Mouse (Mus musculus) CH12.LX (cell line): ENCODE results near the gene Cep170. TPM values are rescaled to one million over a fixed set of nuclear protein-coding genes. Genes with fewer than 3 reads are reported as not detected.

ENCODE experiments used
- DNase-seq: peaks from one replicate; pipeline ENCODE4 v3.0.0-alpha.2; 2013; ENCODE audit errors: extremely low read depth
- H3K27ac ChIP-seq: 2 replicates; pipeline ENCODE4 v1.5.1; 2012; ENCODE audit warnings: low read depth, mild to moderate bottlenecking, control low read depth, moderate library complexity; ENCODE audit not compliant: insufficient read depth
- H3K27me3 ChIP-seq: replicated peaks from 2 replicates; pipeline ENCODE3; 2012; ENCODE audit warnings: inconsistent platforms
- H3K36me3 ChIP-seq, 2 experiments: replicated peaks in 1 of 2; 2 replicates each; pipeline versions ENCODE3 to v1.6.1; 2012; ENCODE audit warnings: inconsistent platforms in 1 of 2, low read length in 1 of 2, mild to moderate bottlenecking in 1 of 2, mixed read lengths in 1 of 2, moderate library complexity in 1 of 2; ENCODE audit not compliant: control insufficient read depth in 1 of 2, insufficient read depth in 1 of 2
- H3K4me1 ChIP-seq, 2 experiments: 2 replicates each; pipeline ENCODE4 v1.6.1; 2012; ENCODE audit warnings: inconsistent platforms in 1 of 2, moderate library complexity in 1 of 2; ENCODE audit not compliant: insufficient read depth in 2 of 2, control insufficient read depth in 1 of 2
- H3K4me2 ChIP-seq: 2 replicates; pipeline ENCODE4 v1.6.1; 2012; ENCODE audit warnings: low read depth, mild to moderate bottlenecking, control low read depth; ENCODE audit not compliant: poor library complexity, insufficient read depth, severe bottlenecking
- H3K4me3 ChIP-seq, 3 experiments: fragments of 150-350 bp in 1 of 3; sonication (generic) in 1 of 3; replicated peaks in 1 of 3; 2 replicates each; pipeline versions ENCODE3 to v1.5.1; 2011 to 2012; ENCODE audit warnings: low read depth in 2 of 3, low read length in 2 of 3, mild to moderate bottlenecking in 2 of 3, moderate library complexity in 2 of 3, control low read depth in 1 of 3, improper control_type of control experiment in 1 of 3, inconsistent platforms in 1 of 3, mixed read lengths in 1 of 3; ENCODE audit not compliant: poor library complexity in 1 of 3
- H3K79me2 ChIP-seq: replicated peaks from 2 replicates; pipeline ENCODE4 v1.6.1; 2012; ENCODE audit warnings: mild to moderate bottlenecking, moderate library complexity; ENCODE audit not compliant: control insufficient read depth, poor library complexity, insufficient read depth, severe bottlenecking; ENCODE audit errors: extremely low read depth
- H3K9ac ChIP-seq: 2 replicates; pipeline ENCODE4 v1.6.1; 2012; ENCODE audit warnings: low read depth, mild to moderate bottlenecking, control low read depth, moderate library complexity; ENCODE audit not compliant: insufficient read depth
- H3K9me3 ChIP-seq: replicated peaks from 2 replicates; pipeline ENCODE3; 2012; ENCODE audit warnings: low read length, inconsistent platforms, mixed read lengths
- BHLHE40 ChIP-seq: IDR thresholded peaks from 2 replicates; pipeline ENCODE4 v1.6.1; 2011; ENCODE audit warnings: mild to moderate bottlenecking, low read depth, low read length, improper control_type of control experiment
- CHD1 ChIP-seq: IDR thresholded peaks from 2 replicates; pipeline ENCODE4 v1.6.1; 2012; ENCODE audit warnings: low read depth, low read length, improper control_type of control experiment, inconsistent platforms
- E2F4 ChIP-seq: IDR thresholded peaks from 2 replicates; pipeline ENCODE4 v1.6.1; 2011; ENCODE audit warnings: low read depth, low read length, improper control_type of control experiment; ENCODE audit not compliant: insufficient replicate concordance
- ELF1 ChIP-seq: IDR thresholded peaks from 2 replicates; pipeline ENCODE4 v1.6.1; 2014; ENCODE audit warnings: low read depth, mild to moderate bottlenecking, inconsistent platforms, low read length, improper control_type of control experiment
- EP300 ChIP-seq: IDR thresholded peaks from 2 replicates; pipeline ENCODE4 v1.6.1; 2011; ENCODE audit warnings: low read length, improper control_type of control experiment
- HCFC1 ChIP-seq: IDR thresholded peaks from 2 replicates; pipeline ENCODE4 v1.6.1; 2012; ENCODE audit warnings: low read depth, mild to moderate bottlenecking, inconsistent platforms, low read length, improper control_type of control experiment
- IRF4 ChIP-seq: IDR thresholded peaks from 2 replicates; pipeline ENCODE4 v1.6.1; 2014; ENCODE audit warnings: low read depth, mild to moderate bottlenecking, inconsistent platforms, low read length, improper control_type of control experiment
- KAT2A ChIP-seq: IDR thresholded peaks from 2 replicates; pipeline ENCODE4 v1.6.1; 2012; ENCODE audit warnings: low read length, improper control_type of control experiment, inconsistent platforms; ENCODE audit not compliant: insufficient replicate concordance
- MAZ ChIP-seq: IDR thresholded peaks from 2 replicates; pipeline ENCODE4 v1.6.1; 2012; ENCODE audit warnings: low read depth, mild to moderate bottlenecking, inconsistent platforms, low read length, improper control_type of control experiment, moderate library complexity
- MEF2A ChIP-seq: IDR thresholded peaks from 2 replicates; pipeline ENCODE4 v1.6.1; 2014; ENCODE audit warnings: low read depth, mild to moderate bottlenecking, inconsistent platforms, low read length, improper control_type of control experiment, borderline replicate concordance
- MXI1 ChIP-seq: IDR thresholded peaks from 2 replicates; pipeline ENCODE4 v1.6.1; 2011; ENCODE audit warnings: mild to moderate bottlenecking, low read depth, low read length, improper control_type of control experiment
- MYC ChIP-seq: IDR thresholded peaks from 2 replicates; pipeline ENCODE4 v1.6.1; 2011; ENCODE audit warnings: low read depth, mild to moderate bottlenecking, improper control_type of control experiment, low read length
- PAX5 ChIP-seq: IDR thresholded peaks from 2 replicates; pipeline ENCODE4 v1.6.1; 2012; ENCODE audit warnings: low read length, inconsistent platforms, mixed read lengths
- POLR2A ChIP-seq: IDR thresholded peaks from 2 replicates; pipeline ENCODE4 v1.6.1; 2011; ENCODE audit warnings: low read depth, mild to moderate bottlenecking, improper control_type of control experiment, low read length
- POLR2AphosphoS2 ChIP-seq: IDR thresholded peaks from 2 replicates; pipeline ENCODE4 v1.6.1; 2011; ENCODE audit warnings: low read depth, low read length, improper control_type of control experiment
- RAD21 ChIP-seq: IDR thresholded peaks from 2 replicates; pipeline ENCODE4 v1.6.1; 2011; ENCODE audit warnings: low read depth, mild to moderate bottlenecking, low read length, improper control_type of control experiment, moderate library complexity
- SIN3A ChIP-seq: IDR thresholded peaks from 2 replicates; pipeline ENCODE4 v1.6.1; 2012; ENCODE audit warnings: low read length, improper control_type of control experiment, inconsistent platforms
- TCF12 ChIP-seq: IDR thresholded peaks from 2 replicates; pipeline ENCODE4 v1.6.1; 2014; ENCODE audit warnings: low read depth, mild to moderate bottlenecking, inconsistent platforms, low read length, improper control_type of control experiment
- USF1 ChIP-seq: IDR thresholded peaks from 2 replicates; pipeline ENCODE4 v1.6.1; 2014; ENCODE audit warnings: low read depth, mild to moderate bottlenecking, inconsistent platforms, low read length, improper control_type of control experiment
- ZC3H11A ChIP-seq: IDR thresholded peaks from 2 replicates; pipeline ENCODE4 v1.6.1; 2012; ENCODE audit warnings: low read depth, mild to moderate bottlenecking, inconsistent platforms, low read length, improper control_type of control experiment
- ZNF384 ChIP-seq: IDR thresholded peaks from 2 replicates; pipeline ENCODE4 v1.6.1; 2012; ENCODE audit warnings: low read depth, low read length, improper control_type of control experiment, inconsistent platforms
- dilution Hi-C: fragments of 300-500 bp; cut with MboI; formaldehyde crosslinking; loops from 2 replicates; pipeline ENCODE4 v1.14.3; 2020; ENCODE audit warnings: low sequenced_read_pairs; ENCODE audit not compliant: extremely low pct_unique_long_range_greater_than_20kb, extremely low pct_ligation_motif_present
- in situ Hi-C: fragments of 300-500 bp; cut with MboI; formaldehyde crosslinking; loops from 3 replicates; pipeline ENCODE4 v1.14.3; 2019; ENCODE audit warnings: low sequenced_read_pairs, low pct_ligation_motif_present, low pct_unique_long_range_greater_than_20kb, mixed read lengths
- polyA plus RNA-seq: library from polyadenylated mRNA; unstranded; fragments of >175 nt; gene quantifications from 2 replicates; pipeline ENCODE4 v1.2.1, GENCODE M21; 2012; ENCODE audit warnings: low read depth; ENCODE audit not compliant: insufficient read length
- total RNA-seq, 2 experiments: library from RNA; depleted of rRNA; stranded (reverse); fragments of 300-350 nt in 1 of 2; fragments of >200 nt in 1 of 2; gene quantifications; 2 replicates each; pipeline ENCODE4 v1.2.3; 2012 to 2014

Cep170 gene
- total and polyA plus RNA-seq, 3 experiments: 14.8 to 16.6 (median 16.1) TPM

DNA sequence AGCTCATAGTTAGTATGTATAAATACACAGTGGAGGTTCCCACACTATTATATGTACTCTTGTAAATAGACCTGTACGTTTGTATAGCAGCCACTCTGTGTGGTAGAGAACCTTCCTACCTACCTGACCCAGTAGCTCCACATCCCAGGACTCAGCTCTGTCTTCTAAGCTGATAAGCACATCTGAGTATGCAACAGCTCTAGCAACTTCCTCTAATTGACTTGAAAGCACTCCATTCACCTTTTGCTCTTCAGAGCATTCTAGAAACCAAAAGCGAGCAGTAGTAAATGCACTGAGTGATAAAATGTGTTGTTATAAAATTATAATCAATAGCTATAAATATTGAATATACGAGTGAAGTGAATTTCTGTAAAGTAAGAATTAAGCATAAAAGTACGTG, 13.1 kb upstream of the Cep170 start:
- Histone ChIP-seq H3K4me2 (peak overlapping the region; percentile 99), H3K79me2 (peaks cover 4% of the 10 kb centered on the region), H3K9ac (peak overlapping the region; percentile 46), H3K4me3 (no peak overlapping the region), H3K4me1 (peaks cover 21 to 62% of the 10 kb centered on the region in 2 experiments), H3K9me3 (no peaks in the 10 kb centered on the region), H3K27ac (peak overlapping the region; percentile 77), H3K27me3 (no peaks in the 10 kb centered on the region), H3K36me3 (peaks cover 10 to 35% of the 10 kb centered on the region in 2 experiments)
- dilution Hi-C loops: no loop called here
- DNase-seq: no peak
- TF ChIP-seq IRF4: no peak
- TF ChIP-seq RAD21: no peak
- no peak for TF ChIP-seq MAZ
- no peak for TF ChIP-seq BHLHE40
- no peak for TF ChIP-seq TCF12
- no peak for TF ChIP-seq USF1
- no peak for TF ChIP-seq ELF1
- TF ChIP-seq E2F4: no peak
- no peak for TF ChIP-seq MEF2A
- TF ChIP-seq HCFC1: no peak
- no peak for TF ChIP-seq POLR2A
- no peak for TF ChIP-seq KAT2A
- TF ChIP-seq CHD1: no peak; the same call in 1 of the 2 replicates
- TF ChIP-seq MYC: no peak
- no peak for TF ChIP-seq PAX5
- no peak for TF ChIP-seq EP300
- no peak for TF ChIP-seq POLR2AphosphoS2
- TF ChIP-seq ZC3H11A: no peak
- TF ChIP-seq ZNF384: no peak
- in situ Hi-C loops: no loop called here

GRCm38 (mm10) chr1:176826186-176826585, 12.3 kb upstream of the Cep170 start:
- in situ Hi-C loops (no loop called here), dilution Hi-C loops (no loop called here)
- Histone ChIP-seq H3K4me3 (no peak overlapping the region), H3K9ac (peak overlapping the region; percentile 49; the same call in 1 of the 2 replicates), H3K27ac (peak overlapping the region; percentile 53), H3K9me3 (no peaks in the 10 kb centered on the region), H3K4me1 (peaks cover 21 to 65% of the 10 kb centered on the region in 2 experiments), H3K79me2 (peaks cover 4% of the 10 kb centered on the region), H3K36me3 (peaks cover 4 to 29% of the 10 kb centered on the region in 2 experiments), H3K4me2 (peak overlapping the region; percentile 96), H3K27me3 (no peaks in the 10 kb centered on the region)
- no peak for TF ChIP-seq MXI1
- peak; percentile 32; the same call in 1 of the 2 replicates for TF ChIP-seq HCFC1
- peak; percentile 37 for TF ChIP-seq BHLHE40
- TF ChIP-seq SIN3A: no peak
- DNase-seq: no peak
